ENCODE assay signal across 19 mouse cellular contexts in genomic region chr12:116326159-116326558, GRCm38 (mm10). TPM values are rescaled to one million over a fixed set of nuclear protein-coding genes. Genes with fewer than 3 reads are reported as not detected.
DNase-seq lines count a peak whose midpoint lies in the region; ATAC-seq and TF ChIP-seq lines count a peak whose summit lies in the region.
"Had no signal": no experiment of that assay in that cellular context is flagged by ENCODE, and none has a peak within 500 bp of the region (broad histone marks: within the 10 kb centered on the region; RNA-seq: fewer than 3 reads in every experiment).

No protein-coding gene starts in this region.

- intact Hi-C loops in gastrocnemius, adult 2 months (cut with DNase I): loop anchor here (5.0 kb wide), 1 partner anchor 44 kb away; the partner anchor contains the start of gene Esyt2

- WGBS in kidney, postnatal 0 days: 65% methylated on average over 1 of the region's 1 CpGs
- 65% methylated on average over 1 of the region's 1 CpGs for WGBS in limb, embryonic 14.5 days
- 68% methylated on average over 1 of the region's 1 CpGs for WGBS in stomach, embryonic 15.5 days
- WGBS in midbrain, postnatal 0 days: 80% methylated on average over 1 of the region's 1 CpGs

- ATAC-seq in kidney, postnatal 0 days (replicated peaks; ENCODE audit: low FRiP score, low read depth): no peak
- 0 out of 2 replicates have a peak, but pooled peaks have one; percentile 29 for ATAC-seq in limb, embryonic 14.5 days (ENCODE audit: low FRiP score, low read depth)
- ATAC-seq in stomach, embryonic 15.5 days (ENCODE audit: insufficient read depth, low FRiP score, low read depth): no peak; the same call in 1 of the 2 replicates
- no peak for ATAC-seq in midbrain, postnatal 0 days (ENCODE audit: low FRiP score)

- H3K9ac ChIP-seq in kidney, postnatal 0 days (ENCODE audit: low read depth, low read length): no peak overlapping the region
- no peak overlapping the region for H3K9ac ChIP-seq in limb, embryonic 14.5 days (ENCODE audit: low read depth, low read length, severe bottlenecking)
- H3K9ac ChIP-seq in stomach, embryonic 15.5 days: no peak overlapping the region
- H3K9ac ChIP-seq in midbrain, postnatal 0 days (replicated peaks; ENCODE audit: low read length, poor library complexity, severe bottlenecking): no peak overlapping the region
- H3K9ac ChIP-seq: forebrain, postnatal 0 days had no signal

- DNase-seq in gastrocnemius, adult 2 months: no peak
- DNase-seq in gastrocnemius, adult 8-10 months (ENCODE audit: low spot score in 2 of 2): no peak
- peak; percentile 69 for DNase-seq in kidney, postnatal 0 days (ENCODE audit: low spot score)
- DNase-seq in kidney, postnatal 4 days: no peak
- peak; percentile 77 for DNase-seq in limb, embryonic 14.5 days (ENCODE audit: low spot score)
- DNase-seq in midbrain, postnatal 0 days (ENCODE audit: low spot score): no peak
- no peak for DNase-seq in testis, postnatal 14 days (ENCODE audit: low spot score)
- DNase-seq: B cell, adult 2 months; cerebellum, adult 9-11 months had no signal

- no peak overlapping the region for H3K4me3 ChIP-seq in gastrocnemius, adult 2 months
- no peak overlapping the region for H3K4me3 ChIP-seq in kidney, postnatal 0 days (replicated peaks; ENCODE audit: low read depth, low read length)
- H3K4me3 ChIP-seq in limb, embryonic 14.5 days (replicated peaks; ENCODE audit: low read length): no peak overlapping the region
- no peak overlapping the region for H3K4me3 ChIP-seq in stomach, embryonic 15.5 days (replicated peaks)
- no peak overlapping the region for H3K4me3 ChIP-seq in midbrain, postnatal 0 days (ENCODE audit: low read depth, low read length)

- peak overlapping the region; percentile 81 for H3K27ac ChIP-seq in gastrocnemius, adult 2 months
- no peak overlapping the region for H3K27ac ChIP-seq in kidney, postnatal 0 days
- peak overlapping the region; percentile 79 for H3K27ac ChIP-seq in limb, embryonic 14.5 days (replicated peaks; ENCODE audit: low read depth, low read length)
- H3K27ac ChIP-seq in stomach, embryonic 15.5 days: peak overlapping the region; percentile 84
- H3K27ac ChIP-seq in midbrain, postnatal 0 days (ENCODE audit: low read depth, low read length): no peak overlapping the region

- no peak for TF ChIP-seq CTCF in gastrocnemius, adult 2 months (IDR thresholded peaks at IDR 0.05)
- no peak for TF ChIP-seq CTCF in kidney, postnatal 0 days (IDR thresholded peaks at IDR 0.05; ENCODE audit: low read depth)
- no peak for TF ChIP-seq CTCF in midbrain, postnatal 0 days (IDR thresholded peaks at IDR 0.05)

- no peak for TF ChIP-seq POLR2A in limb, embryonic 14.5 days (IDR thresholded peaks at IDR 0.05; ENCODE audit: borderline replicate concordance, extremely low read depth, insufficient read depth, insufficient read length)

- H3K4me1 ChIP-seq in kidney, postnatal 0 days (replicated peaks; ENCODE audit: insufficient read depth, low read length): no peaks in the 10 kb centered on the region
- H3K4me1 ChIP-seq in limb, embryonic 14.5 days (ENCODE audit: control insufficient read depth, insufficient read depth, low read length): peaks cover 5% of the 10 kb centered on the region; the same call in 1 of the 2 replicates
- no peaks in the 10 kb centered on the region for H3K4me1 ChIP-seq in stomach, embryonic 15.5 days
- H3K4me1 ChIP-seq in midbrain, postnatal 0 days (ENCODE audit: insufficient read depth, low read length): no peaks in the 10 kb centered on the region

- no peaks in the 10 kb centered on the region for H3K9me3 ChIP-seq in kidney, postnatal 0 days (replicated peaks; ENCODE audit: low read length)
- no peaks in the 10 kb centered on the region for H3K9me3 ChIP-seq in limb, embryonic 14.5 days (ENCODE audit: control insufficient read depth, low read length)
- H3K9me3 ChIP-seq in stomach, embryonic 15.5 days: no peaks in the 10 kb centered on the region
- no peaks in the 10 kb centered on the region for H3K9me3 ChIP-seq in midbrain, postnatal 0 days (ENCODE audit: low read length)
- H3K9me3 ChIP-seq: G1E had no signal

- H3K27me3 ChIP-seq in kidney, postnatal 0 days (ENCODE audit: insufficient read depth, low read length): no peaks in the 10 kb centered on the region
- H3K27me3 ChIP-seq in limb, embryonic 14.5 days (ENCODE audit: control insufficient read depth, insufficient read depth, low read length): no peaks in the 10 kb centered on the region
- H3K27me3 ChIP-seq in stomach, embryonic 15.5 days (replicated peaks): no peaks in the 10 kb centered on the region
- no peaks in the 10 kb centered on the region for H3K27me3 ChIP-seq in midbrain, postnatal 0 days (ENCODE audit: insufficient read depth, low read length)

- 0 out of 2 replicates have a peak, but pooled peaks cover 7% of the 10 kb centered on the region for H3K36me3 ChIP-seq in kidney, postnatal 0 days (ENCODE audit: insufficient read depth, low read length)
- peaks cover 9% of the 10 kb centered on the region for H3K36me3 ChIP-seq in limb, embryonic 14.5 days (ENCODE audit: control insufficient read depth, insufficient read depth, low read length)
- 0 out of 2 replicates have a peak, but pooled peaks cover 6% of the 10 kb centered on the region for H3K36me3 ChIP-seq in stomach, embryonic 15.5 days
- peaks cover 13% of the 10 kb centered on the region for H3K36me3 ChIP-seq in midbrain, postnatal 0 days (ENCODE audit: insufficient read depth, low read length)

- H3K4me2 ChIP-seq in kidney, postnatal 0 days (ENCODE audit: low read length): no peak overlapping the region
- no peak overlapping the region for H3K4me2 ChIP-seq in limb, embryonic 14.5 days (replicated peaks; ENCODE audit: low read depth, low read length, severe bottlenecking)
- no peak overlapping the region for H3K4me2 ChIP-seq in stomach, embryonic 15.5 days
- no peak overlapping the region for H3K4me2 ChIP-seq in midbrain, postnatal 0 days (ENCODE audit: low read depth, low read length, poor library complexity, severe bottlenecking)
- H3K4me2 ChIP-seq: liver, embryonic 11.5 days had no signal

RNA-seq across cellular contexts. Expression of gene Esyt2, which starts 45.2 kb away (rescaled TPM):
- 10 to 100 TPM; 28.2 to 28.9 TPM for total RNA-seq in gastrocnemius, adult 2 months (2021)
- 10 to 100 TPM; 26.7 to 32.3 (median 29.1) TPM for total RNA-seq in gastrocnemius, adult 8-10 months (2022)
- polyA plus RNA-seq in kidney, postnatal 0 days (2015; fragmentation: Nextera tagmentation; extraction: Ambion mirVana): 13.9 and 14.0 TPM in 2 replicates
- polyA plus RNA-seq in limb, embryonic 14.5 days (2012; rRNA removed): 13.7 and 15.9 TPM in 2 replicates
- polyA plus RNA-seq in limb, embryonic 14.5 days (2014; fragmentation: Nextera tagmentation; extraction: Ambion mirVana): 29.7 and 30.3 TPM in 2 replicates
- polyA plus RNA-seq in stomach, embryonic 15.5 days (2015; fragmentation: Nextera tagmentation; extraction: Ambion mirVana): 28.4 and 29.9 TPM in 2 replicates
- 35.1 and 47.0 TPM in 2 replicates for total RNA-seq in midbrain, postnatal 0 days (2014; rRNA removed)
- polyA plus RNA-seq in midbrain, postnatal 0 days (2015; fragmentation: Nextera tagmentation; extraction: Ambion mirVana): 7.4 and 8.6 TPM in 2 replicates

RNA-seq across cellular contexts. Expression of gene Gm11027, which starts 51.0 kb away (rescaled TPM):
- not detected for total RNA-seq in gastrocnemius, adult 2 months (2021)
- not detected for total RNA-seq in gastrocnemius, adult 8-10 months (2022)
- not detected in 2 replicates for polyA plus RNA-seq in kidney, postnatal 0 days (2015; fragmentation: Nextera tagmentation; extraction: Ambion mirVana)
- polyA plus RNA-seq in limb, embryonic 14.5 days (2012; rRNA removed): not detected in 2 replicates
- not detected in 2 replicates for polyA plus RNA-seq in limb, embryonic 14.5 days (2014; fragmentation: Nextera tagmentation; extraction: Ambion mirVana)
- not detected in 2 replicates for polyA plus RNA-seq in stomach, embryonic 15.5 days (2015; fragmentation: Nextera tagmentation; extraction: Ambion mirVana)
- not detected in 2 replicates for total RNA-seq in midbrain, postnatal 0 days (2014; rRNA removed)
- polyA plus RNA-seq in midbrain, postnatal 0 days (2015; fragmentation: Nextera tagmentation; extraction: Ambion mirVana): not detected in 2 replicates
- total RNA-seq: forebrain, postnatal 0 days; G1E; hematopoietic stem cell, adult 5-6 weeks; layer of hippocampus, postnatal 25 days had no signal
- polyA plus RNA-seq: brain, embryonic 14.5 days; embryonic facial prominence, embryonic 11.5 days; forebrain, postnatal 0 days; G1E; kidney, embryonic 16.5 days; liver, embryonic 11.5 days; thymus, postnatal 0 days had no signal

Comparison
In these comparisons a context has a peak if more than half of its experiments do, and no peak if none do; other contexts are left out.
1. DNase-seq: peak in kidney, postnatal 0 days (single experiment) and limb, embryonic 14.5 days (single experiment); none in gastrocnemius, adult 2 months (single experiment), gastrocnemius, adult 8-10 months (0 of 2), kidney, postnatal 4 days (0 of 2), midbrain, postnatal 0 days (single experiment) and testis, postnatal 14 days (single experiment).
2. H3K27ac ChIP-seq: peak in gastrocnemius, adult 2 months (single experiment), limb, embryonic 14.5 days (single experiment) and stomach, embryonic 15.5 days (single experiment); none in kidney, postnatal 0 days (single experiment) and midbrain, postnatal 0 days (single experiment).